Mouse (Mus musculus): ENCODE measurements around the gene Zkscan4.
A peak's percentile ranks its signal among the peaks of the same experiment; 100 is the strongest.

Gene Zkscan4

DNA sequence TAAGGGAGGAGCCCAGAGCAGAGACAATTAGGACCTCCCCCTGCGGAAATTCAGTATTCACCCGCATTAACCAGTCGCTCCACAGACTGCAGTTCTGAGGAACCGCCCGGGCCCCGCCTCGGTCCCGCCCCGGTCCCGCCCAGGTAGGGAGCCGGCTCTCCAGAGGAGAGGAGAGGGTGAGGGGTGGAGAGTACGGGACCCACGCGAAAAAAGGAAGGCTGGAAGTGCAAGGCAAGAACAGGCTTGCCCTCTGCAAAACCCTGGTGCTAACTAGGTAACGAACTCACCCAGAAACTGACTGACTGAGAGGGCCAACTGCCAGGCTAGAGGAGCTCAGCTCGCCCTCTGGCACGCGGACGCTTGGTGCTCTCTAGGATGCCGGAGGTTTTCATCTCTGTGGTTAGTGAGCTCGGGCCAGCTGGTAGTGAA lies 27.5 kb downstream of the Zkscan4 start:
- DNase-seq (ENCODE audit: extremely low read depth, low read depth, low spot score), result peak; percentile 86

DNA sequence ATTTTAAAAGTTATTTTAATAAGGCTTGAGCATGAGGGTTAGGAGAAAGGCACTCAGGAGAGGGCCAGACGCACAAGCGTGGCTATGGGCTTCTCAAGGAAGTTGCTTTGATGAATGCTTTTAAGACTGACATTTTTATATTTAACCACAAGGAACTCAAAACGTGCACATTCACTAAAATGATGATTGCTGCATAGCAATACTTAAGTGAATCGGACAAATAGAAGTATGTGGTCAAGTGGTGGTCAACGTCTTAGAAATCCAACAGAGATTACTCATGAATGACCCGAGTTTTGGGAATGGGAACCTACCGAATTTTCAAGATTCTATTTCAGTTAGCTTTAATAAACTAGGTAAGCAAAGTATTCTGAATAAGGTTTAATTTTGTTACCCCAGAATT lies 51.4 kb downstream of the Zkscan4 start:
- no peak for DNase-seq (ENCODE audit: extremely low read depth, low read depth, low spot score)

GRCm38 (mm10) chr13:21530781-21531201 lies 52.1 kb downstream of the Zkscan4 start, which contains the start of gene Zkscan8:
Gene Zkscan8, minus strand, starts transcription at chr13:21531120.
- peak; percentile 21 for DNase-seq (ENCODE audit: extremely low read depth, low read depth, low spot score)
